Mouse (Mus musculus) kidney, postnatal 14 days (tissue): ENCODE measurements around the gene Rrp12.
A peak's percentile ranks its signal among the peaks of the same experiment; 100 is the strongest.
"Not testable (repeated sequence)": the region's sequence is repeated elsewhere in the genome, so short reads cannot be mapped to it uniquely, and the experiment has no call there.

ENCODE experiments used
- DNase-seq: peaks from one replicate; pipeline ENCODE4 v3.0.0; 2022; ENCODE audit warnings: mixed read lengths

The Rrp12 gene

GRCm38 (mm10) chr19:41895460-41896318 lies at the start of gene Rrp12:
Gene Rrp12 (minus strand): TSS chr19:41896173.
- DNase-seq, result peak; percentile 90

GRCm38 (mm10) chr19:41943841-41944240 lies 47.9 kb upstream of the Rrp12 start:
- DNase-seq, result no peak

GRCm38 (mm10) chr19:41938539-41938938 lies 42.6 kb upstream of the Rrp12 start:
- no peak for DNase-seq

- DNase-seq, result no peak
Observed at GRCm38 (mm10) chr19:41935921-41936320, 39.9 kb upstream of the Rrp12 start.

- no peak for DNase-seq
Observed at GRCm38 (mm10) chr19:41934124-41934523, 38.2 kb upstream of the Rrp12 start.

GRCm38 (mm10) chr19:41933179-41934086 lies 37.5 kb upstream of the Rrp12 start, which contains the start of the genes Exosc1 and Zdhhc16:
Gene Exosc1 (minus strand): TSS chr19:41933423.
Gene Zdhhc16 (plus strand): TSS chr19:41933480.
- DNase-seq, result peak; percentile 99

- no peak for DNase-seq
Observed at GRCm38 (mm10) chr19:41932686-41933085, 36.7 kb upstream of the Rrp12 start.

- DNase-seq, result no peak
Observed at GRCm38 (mm10) chr19:41920412-41921067, 24.6 kb upstream of the Rrp12 start.

GRCm38 (mm10) chr19:41919471-41919870 lies 23.5 kb upstream of the Rrp12 start:
- DNase-seq, result no peak

- DNase-seq, result no peak
Observed at GRCm38 (mm10) chr19:41916853-41917252, 20.9 kb upstream of the Rrp12 start.

- no peak for DNase-seq
Observed at GRCm38 (mm10) chr19:41915294-41915693, 19.3 kb upstream of the Rrp12 start.

GRCm38 (mm10) chr19:41914592-41914882 lies 18.6 kb upstream of the Rrp12 start:
- DNase-seq, result not testable (repeated sequence)

- no peak for DNase-seq
Observed at GRCm38 (mm10) chr19:41913774-41914591, 18.0 kb upstream of the Rrp12 start.

- DNase-seq, result peak; percentile 50
Observed at GRCm38 (mm10) chr19:41912121-41913080, 16.4 kb upstream of the Rrp12 start.

GRCm38 (mm10) chr19:41911178-41912073 lies 15.5 kb upstream of the Rrp12 start, which contains the start of gene Pgam1:
Gene Pgam1 (plus strand): TSS chr19:41911923.
- peak; percentile 98 for DNase-seq

- no peak for DNase-seq
Observed at GRCm38 (mm10) chr19:41910396-41910795, 14.4 kb upstream of the Rrp12 start.

- DNase-seq, result peak; percentile 36
Observed at GRCm38 (mm10) chr19:41908736-41909135, 12.8 kb upstream of the Rrp12 start.

GRCm38 (mm10) chr19:41907079-41907760 lies 11.2 kb upstream of the Rrp12 start:
- DNase-seq, result peak; percentile 64
